Comparison of ENCODE assay signal across 14 mouse cellular contexts in the genomic region with DNA sequence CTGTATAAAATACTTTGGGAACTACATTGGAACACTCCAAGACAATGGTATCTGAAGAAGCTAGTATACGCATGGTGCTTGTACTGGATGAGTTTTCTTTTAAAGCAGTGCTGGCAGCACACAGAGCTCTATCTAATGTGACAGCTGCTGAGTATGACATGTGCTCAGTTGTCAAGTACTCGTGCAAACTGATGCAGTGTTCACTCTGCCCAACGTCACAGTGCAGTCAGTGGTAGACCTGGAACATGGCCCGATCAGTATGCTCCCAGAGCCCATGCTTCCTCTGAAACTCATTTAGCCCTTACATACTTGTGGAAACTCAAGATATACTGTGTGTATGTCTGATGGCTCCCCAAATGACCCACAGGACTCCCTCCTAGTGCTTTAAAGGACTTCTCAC.
"Had no signal": no experiment of that assay in that cellular context is flagged by ENCODE, and none has a peak within 500 bp of the region (broad histone marks: within the 10 kb centered on the region; RNA-seq: fewer than 3 reads in every experiment).

No protein-coding gene starts in this region.

- H3K4me3 ChIP-seq: midbrain, embryonic 13.5 days; midbrain, embryonic 15.5 days; neural tube, embryonic 12.5 days; stomach, embryonic 15.5 days had no signal

- H3K4me2 ChIP-seq: lung, embryonic 14.5 days; midbrain, embryonic 11.5 days; midbrain, embryonic 13.5 days; midbrain, embryonic 15.5 days; neural tube, embryonic 12.5 days; stomach, embryonic 15.5 days had no signal

- DNase-seq: lung, adult 18-20 months; lung, embryonic 14.5 days; lung, postnatal 10 days; lung, postnatal 4 days; right cerebral cortex, postnatal 14 days; thymus, adult 2 months; thymus, postnatal 25 days; thymus, postnatal 4 days had no signal

- H3K27me3 ChIP-seq: midbrain, embryonic 13.5 days; midbrain, embryonic 15.5 days; neural tube, embryonic 12.5 days; stomach, embryonic 15.5 days had no signal

- H3K4me1 ChIP-seq: midbrain, embryonic 13.5 days; midbrain, embryonic 15.5 days; neural tube, embryonic 12.5 days; stomach, embryonic 15.5 days had no signal

- H3K27ac ChIP-seq: midbrain, embryonic 13.5 days; midbrain, embryonic 15.5 days; neural tube, embryonic 12.5 days; stomach, embryonic 15.5 days; stomach, postnatal 0 days had no signal

- ATAC-seq: midbrain, embryonic 13.5 days; midbrain, embryonic 15.5 days had no signal

- H3K9ac ChIP-seq: lung, embryonic 14.5 days; midbrain, embryonic 13.5 days; midbrain, embryonic 15.5 days; neural tube, embryonic 12.5 days; stomach, embryonic 15.5 days had no signal

- H3K9me3 ChIP-seq: midbrain, embryonic 13.5 days; midbrain, embryonic 15.5 days; neural tube, embryonic 12.5 days; stomach, embryonic 15.5 days had no signal
